ENCODE assay signal across 8 mouse cellular contexts in genomic region chr8:90347581-90348177, GRCm38 (mm10). TPM values are rescaled to one million over a fixed set of nuclear protein-coding genes. Genes with fewer than 3 reads are reported as not detected.
DNase-seq lines count a peak whose midpoint lies in the region; ATAC-seq and TF ChIP-seq lines count a peak whose summit lies in the region.

No protein-coding gene starts in this region.

- peak overlapping the region; percentile 73 for H3K4me2 ChIP-seq in intestine, embryonic 14.5 days (ENCODE audit: low read length)
- peak overlapping the region; percentile 93 for H3K4me2 ChIP-seq in lung, embryonic 15.5 days

- under 1% methylated on average over 66 of the region's 66 CpGs for WGBS in intestine, embryonic 14.5 days
- under 1% methylated on average over 65 of the region's 66 CpGs for WGBS in lung, embryonic 15.5 days
- 2% methylated on average over 65 of the region's 66 CpGs for WGBS in small intestine, adult 2 months

- H3K4me3 ChIP-seq in E14TG2a.4 (replicated peaks; ENCODE audit: low read length): peak overlapping the region; percentile 79
- peak overlapping the region; percentile 46 for H3K4me3 ChIP-seq in embryonic fibroblast, embryonic 13.5 days (ENCODE audit: insufficient read depth, low read length)
- H3K4me3 ChIP-seq in intestine, embryonic 14.5 days (ENCODE audit: low read depth, low read length): peak overlapping the region; percentile 65
- H3K4me3 ChIP-seq in lung, embryonic 15.5 days: peak overlapping the region; percentile 76
- H3K4me3 ChIP-seq in small intestine, adult 2 months (ENCODE audit: low read depth, low read length): peak overlapping the region; percentile 79

- H3K9ac ChIP-seq in intestine, embryonic 14.5 days (ENCODE audit: low read length): peak overlapping the region; percentile 83
- H3K9ac ChIP-seq in lung, embryonic 15.5 days: peak overlapping the region; percentile 69

- H3K36me3 ChIP-seq in E14TG2a.4 (ENCODE audit: insufficient read depth, low read length): no peaks in the 10 kb centered on the region
- H3K36me3 ChIP-seq in intestine, embryonic 14.5 days (ENCODE audit: control insufficient read depth, insufficient read depth, low read length): no peaks in the 10 kb centered on the region
- H3K36me3 ChIP-seq in lung, embryonic 15.5 days: no peaks in the 10 kb centered on the region
- no peaks in the 10 kb centered on the region for H3K36me3 ChIP-seq in small intestine, adult 2 months (ENCODE audit: control insufficient read depth, insufficient read depth, low read length)

- TF ChIP-seq POLR2A in embryonic fibroblast, embryonic 13.5 days (IDR thresholded peaks at IDR 0.05; ENCODE audit: low read depth, low read length): no peak
- TF ChIP-seq POLR2A in small intestine, adult 2 months (IDR thresholded peaks at IDR 0.05; ENCODE audit: low read depth, low read length): no peak

- ATAC-seq in cerebellum, adult (ENCODE audit: insufficient number of reproducible peaks, low FRiP score, low TSS enrichment): no peak
- ATAC-seq in intestine, embryonic 14.5 days (replicated peaks; ENCODE audit: low FRiP score, low TSS enrichment, low read depth): peak; percentile 60
- peak; percentile 46; the same call in 1 of the 2 replicates for ATAC-seq in lung, embryonic 15.5 days (ENCODE audit: borderline replicate concordance, extremely low read depth, low FRiP score, low TSS enrichment)

- peak; percentile 59 to 72 for DNase-seq in cerebellum, postnatal 10 days
- DNase-seq in intestine, embryonic 14.5 days (ENCODE audit: low spot score): peak; percentile 76
- no peak for DNase-seq in layer of hippocampus, postnatal 25 days (ENCODE audit: extremely low spot score in 1 of 2, low spot score in 1 of 2)

- H3K4me1 ChIP-seq in E14TG2a.4 (replicated peaks; ENCODE audit: low read depth, low read length): peaks cover 24% of the 10 kb centered on the region
- 0 out of 2 replicates have a peak, but pooled peaks cover 3% of the 10 kb centered on the region for H3K4me1 ChIP-seq in embryonic fibroblast, embryonic 13.5 days (ENCODE audit: control insufficient read depth, insufficient read depth, low read length)
- H3K4me1 ChIP-seq in intestine, embryonic 14.5 days (replicated peaks; ENCODE audit: control insufficient read depth, insufficient read depth, low read length): peaks cover 25% of the 10 kb centered on the region
- peaks cover 20% of the 10 kb centered on the region for H3K4me1 ChIP-seq in lung, embryonic 15.5 days
- H3K4me1 ChIP-seq in small intestine, adult 2 months (ENCODE audit: control insufficient read depth, insufficient read depth, insufficient read length, low read length): peaks cover 6% of the 10 kb centered on the region; the same call in 1 of the 2 replicates

- TF ChIP-seq CTCF in E14TG2a.4 (conservative IDR thresholded peaks at IDR 0.05; ENCODE audit: low read length): no peak
- no peak for TF ChIP-seq CTCF in embryonic fibroblast, embryonic 13.5 days (IDR thresholded peaks at IDR 0.05; ENCODE audit: borderline replicate concordance, insufficient read depth, low read length)
- no peak for TF ChIP-seq CTCF in small intestine, adult 2 months (IDR thresholded peaks at IDR 0.05; ENCODE audit: extremely low read depth, insufficient read length, insufficient replicate concordance, low read depth, low read length)

- no peak overlapping the region for H3K27ac ChIP-seq in embryonic fibroblast, embryonic 13.5 days (ENCODE audit: insufficient read depth, low read length)
- peak overlapping the region; percentile 64 for H3K27ac ChIP-seq in intestine, embryonic 14.5 days (ENCODE audit: low read depth)
- peak overlapping the region; percentile 82 for H3K27ac ChIP-seq in lung, embryonic 15.5 days
- 0 out of 2 replicates have a peak overlapping the region, but pooled peaks have one; percentile 23 for H3K27ac ChIP-seq in small intestine, adult 2 months (ENCODE audit: insufficient read depth, low read depth, low read length)

- H3K27me3 ChIP-seq in E14TG2a.4 (ENCODE audit: insufficient read depth, low read length): peaks cover 44% of the 10 kb centered on the region
- H3K27me3 ChIP-seq in intestine, embryonic 14.5 days (replicated peaks; ENCODE audit: control insufficient read depth, insufficient read depth, low read length): no peaks in the 10 kb centered on the region
- peaks cover 10% of the 10 kb centered on the region for H3K27me3 ChIP-seq in lung, embryonic 15.5 days
- no peaks in the 10 kb centered on the region for H3K27me3 ChIP-seq in small intestine, adult 2 months (ENCODE audit: control insufficient read depth, insufficient read depth, low read length)

- no peaks in the 10 kb centered on the region for H3K9me3 ChIP-seq in E14TG2a.4 (ENCODE audit: low read length)
- no peaks in the 10 kb centered on the region for H3K9me3 ChIP-seq in intestine, embryonic 14.5 days (ENCODE audit: control insufficient read depth, low read length)
- H3K9me3 ChIP-seq in lung, embryonic 15.5 days: no peaks in the 10 kb centered on the region

RNA-seq across cellular contexts. Expression of gene Tox3, which starts 0.5 kb away (rescaled TPM):
- polyA plus RNA-seq in embryonic fibroblast, embryonic 13.5 days (2011; ENCODE audit: insufficient read length, low read depth, missing spikeins): 0.20 and 1.1 TPM in 2 replicates
- polyA plus RNA-seq in intestine, embryonic 14.5 days (2014; fragmentation: Nextera tagmentation; extraction: Ambion mirVana): 6.1 and 8.5 TPM in 2 replicates
- 4.5 and 5.6 TPM in 2 replicates for polyA plus RNA-seq in lung, embryonic 15.5 days (2015; fragmentation: Nextera tagmentation; extraction: Ambion mirVana)
- polyA plus RNA-seq in small intestine, adult 2 months (2012; rRNA removed): 9.8 and 19.4 TPM in 2 replicates
- total RNA-seq in layer of hippocampus, postnatal 25 days (2021): 10 to 100 TPM; 12.4 to 12.7 TPM

Comparison
In these comparisons a context has a peak if more than half of its experiments do, and no peak if none do; other contexts are left out.
1. DNase-seq: peak in cerebellum, postnatal 10 days (2 of 2) and intestine, embryonic 14.5 days (single experiment); none in layer of hippocampus, postnatal 25 days (0 of 2).
2. Peak in every context shown above with its lines, with median percentiles within 50 percentile points of each other: H3K4me3 ChIP-seq.